Mouse (Mus musculus): ENCODE results near the gene Lrrn2. TPM values are rescaled to one million over a fixed set of nuclear protein-coding genes. Genes with fewer than 3 reads are reported as not detected.

Gene Lrrn2
- polyA plus RNA-seq, 1 experiment from 2014 or later, result 3.1 TPM

- peak overlapping the region; percentile 93 for H3K4me2 ChIP-seq (ENCODE audit: low read depth, low read length)
- no peak overlapping the region; the same call in 1 of the 2 replicates for H3K9ac ChIP-seq (ENCODE audit: low read length)
- H3K4me3 ChIP-seq (replicated peaks; ENCODE audit: low read length), result peak overlapping the region; percentile 58
- no peaks in the 10 kb centered on the region for H3K36me3 ChIP-seq (ENCODE audit: control insufficient read depth, insufficient read depth, low read length)
- peaks cover 45% of the 10 kb centered on the region for H3K27me3 ChIP-seq (ENCODE audit: control insufficient read depth, insufficient read depth, low read length)
- H3K4me1 ChIP-seq (ENCODE audit: control insufficient read depth, insufficient read depth, low read length), result 0 out of 2 replicates have a peak, but pooled peaks cover 6% of the 10 kb centered on the region
- WGBS, result 17% methylated on average over 8 of the region's 8 CpGs
- no peaks in the 10 kb centered on the region for H3K9me3 ChIP-seq (replicated peaks; ENCODE audit: control insufficient read depth, low read length)
- no peak for ATAC-seq (ENCODE audit: insufficient read depth, low FRiP score)
- no peak overlapping the region for H3K27ac ChIP-seq (ENCODE audit: low read length)
Measured at GRCm38 (mm10) chr1:132879801-132880160, 292 bp upstream of the Lrrn2 start.

- H3K36me3 ChIP-seq (ENCODE audit: control insufficient read depth, insufficient read depth, low read length), result no peaks in the 10 kb centered on the region
- H3K4me3 ChIP-seq (replicated peaks; ENCODE audit: low read length), result peak overlapping the region; percentile 58
- H3K4me2 ChIP-seq (ENCODE audit: low read depth, low read length), result peak overlapping the region; percentile 93
- ATAC-seq (ENCODE audit: insufficient read depth, low FRiP score), result peak; percentile 51; the same call in 1 of the 2 replicates
- H3K27me3 ChIP-seq (ENCODE audit: control insufficient read depth, insufficient read depth, low read length), result peaks cover 45% of the 10 kb centered on the region
- H3K27ac ChIP-seq (ENCODE audit: low read length), result no peak overlapping the region
- WGBS, result 2% methylated on average over 28 of the region's 28 CpGs
- H3K4me1 ChIP-seq (ENCODE audit: control insufficient read depth, insufficient read depth, low read length), result 0 out of 2 replicates have a peak, but pooled peaks cover 6% of the 10 kb centered on the region
- peak overlapping the region; percentile 67 for H3K9ac ChIP-seq (ENCODE audit: low read length)
- no peaks in the 10 kb centered on the region for H3K9me3 ChIP-seq (replicated peaks; ENCODE audit: control insufficient read depth, low read length)
Measured at GRCm38 (mm10) chr1:132881041-132881761, 1.1 kb downstream of the Lrrn2 start.

- Histone ChIP-seq H3K4me3 (replicated peaks; ENCODE audit: low read length) (peak overlapping the region; percentile 58; the same call in 1 of the 2 replicates), H3K9me3 (replicated peaks; ENCODE audit: control insufficient read depth, low read length) (no peaks in the 10 kb centered on the region), H3K4me1 (ENCODE audit: control insufficient read depth, insufficient read depth, low read length) (0 out of 2 replicates have a peak, but pooled peaks cover 6% of the 10 kb centered on the region), H3K4me2 (ENCODE audit: low read depth, low read length) (peak overlapping the region; percentile 93), H3K27ac (ENCODE audit: low read length) (no peak overlapping the region), H3K36me3 (ENCODE audit: control insufficient read depth, insufficient read depth, low read length) (no peaks in the 10 kb centered on the region), H3K9ac (ENCODE audit: low read length) (no peak overlapping the region), H3K27me3 (ENCODE audit: control insufficient read depth, insufficient read depth, low read length) (peaks cover 45% of the 10 kb centered on the region)
- WGBS, result 48% methylated on average over 9 of the region's 9 CpGs
- ATAC-seq (ENCODE audit: insufficient read depth, low FRiP score), result no peak
Measured at GRCm38 (mm10) chr1:132881836-132882235, 1.8 kb downstream of the Lrrn2 start.

GRCm38 (mm10) chr1:132885701-132886100, 5.6 kb downstream of the Lrrn2 start:
- no peak overlapping the region for H3K9ac ChIP-seq (ENCODE audit: low read length)
- H3K27me3 ChIP-seq (ENCODE audit: control insufficient read depth, insufficient read depth, low read length), result peaks cover 24% of the 10 kb centered on the region
- H3K9me3 ChIP-seq (replicated peaks; ENCODE audit: control insufficient read depth, low read length), result no peaks in the 10 kb centered on the region
- ATAC-seq (ENCODE audit: insufficient read depth, low FRiP score), result no peak
- H3K4me3 ChIP-seq (replicated peaks; ENCODE audit: low read length), result no peak overlapping the region
- H3K36me3 ChIP-seq (ENCODE audit: control insufficient read depth, insufficient read depth, low read length), result no peaks in the 10 kb centered on the region
- WGBS, result 46% methylated on average over 4 of the region's 4 CpGs
- no peak overlapping the region for H3K27ac ChIP-seq (ENCODE audit: low read length)
- H3K4me2 ChIP-seq (ENCODE audit: low read depth, low read length), result no peak overlapping the region
- 0 out of 2 replicates have a peak, but pooled peaks cover 6% of the 10 kb centered on the region for H3K4me1 ChIP-seq (ENCODE audit: control insufficient read depth, insufficient read depth, low read length)

GRCm38 (mm10) chr1:132886626-132887025, 6.6 kb downstream of the Lrrn2 start:
- H3K4me2 ChIP-seq (ENCODE audit: low read depth, low read length), result no peak overlapping the region
- H3K9me3 ChIP-seq (replicated peaks; ENCODE audit: control insufficient read depth, low read length), result no peaks in the 10 kb centered on the region
- ATAC-seq (ENCODE audit: insufficient read depth, low FRiP score), result no peak
- 0 out of 2 replicates have a peak, but pooled peaks cover under 1% of the 10 kb centered on the region for H3K4me1 ChIP-seq (ENCODE audit: control insufficient read depth, insufficient read depth, low read length)
- no peaks in the 10 kb centered on the region for H3K36me3 ChIP-seq (ENCODE audit: control insufficient read depth, insufficient read depth, low read length)
- 61% methylated on average over 4 of the region's 4 CpGs for WGBS
- H3K27ac ChIP-seq (ENCODE audit: low read length), result no peak overlapping the region
- no peak overlapping the region for H3K9ac ChIP-seq (ENCODE audit: low read length)
- no peak overlapping the region for H3K4me3 ChIP-seq (replicated peaks; ENCODE audit: low read length)
- H3K27me3 ChIP-seq (ENCODE audit: control insufficient read depth, insufficient read depth, low read length), result peaks cover 14% of the 10 kb centered on the region

- Histone ChIP-seq H3K9ac (ENCODE audit: low read length) (no peak overlapping the region), H3K36me3 (ENCODE audit: control insufficient read depth, insufficient read depth, low read length) (no peaks in the 10 kb centered on the region), H3K27me3 (ENCODE audit: control insufficient read depth, insufficient read depth, low read length) (peaks cover 5% of the 10 kb centered on the region), H3K9me3 (replicated peaks; ENCODE audit: control insufficient read depth, low read length) (no peaks in the 10 kb centered on the region), H3K4me1 (ENCODE audit: control insufficient read depth, insufficient read depth, low read length) (no peaks in the 10 kb centered on the region), H3K4me3 (replicated peaks; ENCODE audit: low read length) (no peak overlapping the region), H3K27ac (ENCODE audit: low read length) (no peak overlapping the region), H3K4me2 (ENCODE audit: low read depth, low read length) (no peak overlapping the region)
- WGBS, result 79% methylated on average over 4 of the region's 4 CpGs
- ATAC-seq (ENCODE audit: insufficient read depth, low FRiP score), result no peak
Measured at GRCm38 (mm10) chr1:132888811-132889210, 8.7 kb downstream of the Lrrn2 start.

GRCm38 (mm10) chr1:132890161-132890794, 10.2 kb downstream of the Lrrn2 start:
- no peaks in the 10 kb centered on the region for H3K9me3 ChIP-seq (replicated peaks; ENCODE audit: control insufficient read depth, low read length)
- H3K27ac ChIP-seq (ENCODE audit: low read length), result no peak overlapping the region
- H3K4me1 ChIP-seq (ENCODE audit: control insufficient read depth, insufficient read depth, low read length), result no peaks in the 10 kb centered on the region
- H3K27me3 ChIP-seq (ENCODE audit: control insufficient read depth, insufficient read depth, low read length), result peaks cover 5% of the 10 kb centered on the region
- H3K9ac ChIP-seq (ENCODE audit: low read length), result no peak overlapping the region
- no peak overlapping the region for H3K4me3 ChIP-seq (replicated peaks; ENCODE audit: low read length)
- 58% methylated on average over 11 of the region's 11 CpGs for WGBS
- no peak overlapping the region for H3K4me2 ChIP-seq (ENCODE audit: low read depth, low read length)
- no peak for ATAC-seq (ENCODE audit: insufficient read depth, low FRiP score)
- H3K36me3 ChIP-seq (ENCODE audit: control insufficient read depth, insufficient read depth, low read length), result no peaks in the 10 kb centered on the region

- ATAC-seq (ENCODE audit: insufficient read depth, low FRiP score), result no peak
Measured at GRCm38 (mm10) chr1:132892065-132892464, 12.0 kb downstream of the Lrrn2 start.

GRCm38 (mm10) chr1:132893311-132894077, 13.4 kb downstream of the Lrrn2 start:
- Histone ChIP-seq H3K36me3 (ENCODE audit: control insufficient read depth, insufficient read depth, low read length) (no peaks in the 10 kb centered on the region), H3K9me3 (replicated peaks; ENCODE audit: control insufficient read depth, low read length) (no peaks in the 10 kb centered on the region), H3K4me3 (replicated peaks; ENCODE audit: low read length) (no peak overlapping the region), H3K9ac (ENCODE audit: low read length) (no peak overlapping the region), H3K27ac (ENCODE audit: low read length) (no peak overlapping the region), H3K4me2 (ENCODE audit: low read depth, low read length) (no peak overlapping the region), H3K4me1 (ENCODE audit: control insufficient read depth, insufficient read depth, low read length) (no peaks in the 10 kb centered on the region), H3K27me3 (ENCODE audit: control insufficient read depth, insufficient read depth, low read length) (no peaks in the 10 kb centered on the region)
- ATAC-seq (ENCODE audit: insufficient read depth, low FRiP score), result no peak
- 49% methylated on average over 17 of the region's 17 CpGs for WGBS

More at GRCm38 (mm10) chr1:132892065-132892464, 12.0 kb downstream of the Lrrn2 start:
- Histone ChIP-seq H3K36me3 (ENCODE audit: control insufficient read depth, insufficient read depth, low read length) (no peaks in the 10 kb centered on the region), H3K9me3 (replicated peaks; ENCODE audit: control insufficient read depth, low read length) (no peaks in the 10 kb centered on the region), H3K4me2 (ENCODE audit: low read depth, low read length) (no peak overlapping the region), H3K4me3 (replicated peaks; ENCODE audit: low read length) (no peak overlapping the region), H3K4me1 (ENCODE audit: control insufficient read depth, insufficient read depth, low read length) (no peaks in the 10 kb centered on the region), H3K27me3 (ENCODE audit: control insufficient read depth, insufficient read depth, low read length) (peaks cover 5% of the 10 kb centered on the region), H3K9ac (ENCODE audit: low read length) (no peak overlapping the region), H3K27ac (ENCODE audit: low read length) (no peak overlapping the region)
- WGBS, result 74% methylated on average over 2 of the region's 2 CpGs
